Mouse (Mus musculus): ENCODE results near the gene Snrpf.

Gene Snrpf

DNA sequence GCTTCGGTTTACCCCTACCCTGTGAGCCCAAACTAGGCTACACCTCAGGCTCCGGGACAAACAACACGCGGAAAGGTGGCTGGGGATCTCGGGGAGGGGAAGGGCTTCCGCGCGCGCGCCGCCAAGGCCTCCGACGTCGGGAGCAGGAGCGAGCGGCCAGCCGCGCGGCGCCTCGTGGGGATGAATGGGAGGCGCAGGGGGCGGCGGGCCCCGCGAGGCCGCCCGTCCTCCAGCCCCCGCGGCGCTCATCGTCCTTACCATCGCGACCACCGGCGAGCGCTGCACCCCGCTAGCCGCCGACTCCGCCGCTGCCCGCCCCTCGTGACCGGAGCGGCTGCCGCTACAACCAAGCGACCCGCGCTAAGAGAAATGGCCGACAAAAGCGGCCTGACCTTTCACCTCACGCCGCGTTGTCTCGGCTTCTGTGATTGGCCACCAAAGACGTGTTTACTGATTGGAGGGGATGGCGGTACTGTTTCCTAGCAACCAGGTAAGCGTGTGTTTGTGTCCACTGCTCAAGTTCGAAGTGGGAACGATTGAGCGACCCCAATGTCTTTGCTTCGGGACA, at the start of gene Snrpf:
TSS of gene Snrpf (minus strand) at position 426 of the 568 bp plus-strand sequence.
- in situ Hi-C loops (cut with MboI, MseI) = no loop called here

DNA sequence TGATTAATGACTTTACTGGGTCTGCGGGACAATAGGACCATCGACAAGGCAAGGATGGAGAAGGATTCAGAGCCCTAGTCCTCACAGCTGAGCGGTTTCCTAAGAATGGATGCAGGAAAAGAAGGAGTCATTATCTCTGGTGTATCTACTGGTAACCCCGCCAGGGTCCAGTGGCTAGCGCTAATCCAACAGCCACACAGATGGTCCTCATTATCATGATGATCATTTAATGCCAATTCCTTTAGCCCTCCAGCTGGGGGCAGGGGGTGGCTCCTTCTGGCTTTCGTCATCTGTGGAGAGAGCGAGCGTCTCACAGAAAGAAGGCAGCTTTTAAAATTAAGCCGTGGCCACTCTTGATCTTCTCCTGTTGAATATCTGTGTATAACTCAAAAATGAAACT, 46.4 kb upstream of the Snrpf start:
- in situ Hi-C loops (cut with MboI, MseI) = no loop called here

DNA sequence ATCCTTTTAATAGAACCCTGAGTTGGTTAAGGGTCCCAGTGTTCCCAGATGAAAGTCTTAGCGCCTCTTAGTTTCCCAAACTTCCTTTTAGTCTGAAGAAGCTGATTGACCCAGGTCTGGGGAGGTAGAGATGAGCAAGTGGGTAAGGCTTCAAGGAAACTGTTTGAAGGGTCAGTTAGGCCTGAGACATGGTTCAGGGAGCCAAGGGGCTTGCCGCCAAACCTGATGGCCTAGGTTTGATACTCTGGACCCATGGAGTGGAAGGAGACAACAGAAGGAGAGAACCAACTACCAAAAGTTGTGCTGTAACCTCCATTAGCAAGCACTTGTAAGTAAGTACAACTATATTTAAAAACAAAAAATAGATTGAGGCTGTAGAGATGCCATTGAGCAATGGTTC, 44.5 kb upstream of the Snrpf start:
- in situ Hi-C loops (cut with MboI, MseI) = no loop called here

DNA sequence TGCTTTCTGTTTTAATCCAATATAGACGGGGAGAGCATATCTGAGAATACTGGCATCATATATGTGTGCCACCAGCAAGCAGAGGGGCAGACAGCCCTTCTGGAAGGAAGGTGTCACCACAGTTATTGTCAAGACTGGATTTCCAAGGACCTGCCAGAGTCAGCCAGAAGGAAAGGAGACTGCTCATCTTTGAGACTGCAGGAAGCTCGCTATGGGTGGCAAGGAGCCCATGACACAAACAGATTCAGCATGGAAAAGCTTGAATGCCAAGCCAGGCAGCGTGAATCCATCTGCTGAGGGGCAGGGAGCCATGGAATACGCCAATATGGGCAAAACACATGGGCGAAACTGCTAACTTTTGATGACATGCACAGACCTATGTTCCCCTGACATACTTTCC, 44.1 kb upstream of the Snrpf start:
- in situ Hi-C loops (cut with MboI, MseI) = no loop called here

DNA sequence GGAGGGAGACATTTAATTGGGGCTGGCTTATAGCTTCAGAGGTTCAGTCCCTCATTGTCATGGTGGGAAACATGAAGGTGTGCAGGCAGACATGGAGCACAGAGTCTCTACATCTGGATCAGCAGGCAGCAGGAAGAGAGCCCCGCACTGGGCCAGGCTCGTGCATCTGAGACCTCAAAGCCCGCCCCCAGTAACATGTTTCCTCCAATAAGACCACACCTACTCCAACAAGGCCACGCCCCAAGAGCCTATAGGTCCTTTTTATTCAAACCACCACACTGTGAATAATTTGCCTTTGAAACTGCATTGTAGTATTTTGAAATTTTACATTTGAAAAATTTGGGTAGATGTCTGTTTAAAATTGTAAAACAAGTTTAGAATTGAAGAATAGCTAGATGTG, 42.6 kb upstream of the Snrpf start:
- in situ Hi-C loops (cut with MboI, MseI) = no loop called here

DNA sequence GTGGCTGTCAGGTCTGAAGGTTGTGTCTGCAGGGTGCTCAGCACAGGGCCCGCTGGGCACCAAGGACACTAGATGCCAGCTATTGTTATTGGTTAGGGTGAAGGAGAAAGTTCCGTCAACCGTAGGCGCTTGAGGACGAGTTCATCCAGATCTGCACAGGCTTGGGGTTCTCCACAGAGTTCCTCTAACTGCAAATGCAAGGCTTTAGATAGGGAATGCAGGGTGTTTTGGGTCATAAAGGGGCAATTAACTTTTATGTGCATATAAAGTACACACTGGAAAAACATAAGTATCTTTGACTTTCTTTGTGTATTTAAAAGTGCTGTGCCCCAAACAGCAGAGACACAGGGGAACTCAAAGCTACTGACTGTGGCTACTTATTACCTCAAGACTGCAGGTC, 40.8 kb upstream of the Snrpf start:
- in situ Hi-C loops (cut with MboI, MseI) = no loop called here

DNA sequence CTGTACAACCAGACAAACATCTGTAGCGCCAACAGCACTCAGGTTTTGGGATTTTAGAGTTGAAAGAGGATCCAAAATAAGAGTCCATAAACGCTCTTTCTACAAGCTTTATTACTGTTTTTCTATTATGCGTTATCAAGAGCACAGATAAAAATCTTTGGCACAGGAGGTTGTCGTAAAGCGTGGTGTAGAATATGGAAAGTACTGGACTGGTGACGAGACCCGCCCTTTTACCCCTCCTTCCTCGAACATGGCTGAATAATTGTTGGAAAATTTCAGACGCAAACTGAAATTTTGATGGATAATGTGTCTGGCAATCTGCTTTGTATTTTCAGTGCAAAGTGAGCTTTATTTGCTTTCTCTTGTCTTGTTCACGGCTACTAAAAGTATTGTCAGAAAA, 34.6 kb upstream of the Snrpf start:
- in situ Hi-C loops (cut with MboI, MseI) = no loop called here

DNA sequence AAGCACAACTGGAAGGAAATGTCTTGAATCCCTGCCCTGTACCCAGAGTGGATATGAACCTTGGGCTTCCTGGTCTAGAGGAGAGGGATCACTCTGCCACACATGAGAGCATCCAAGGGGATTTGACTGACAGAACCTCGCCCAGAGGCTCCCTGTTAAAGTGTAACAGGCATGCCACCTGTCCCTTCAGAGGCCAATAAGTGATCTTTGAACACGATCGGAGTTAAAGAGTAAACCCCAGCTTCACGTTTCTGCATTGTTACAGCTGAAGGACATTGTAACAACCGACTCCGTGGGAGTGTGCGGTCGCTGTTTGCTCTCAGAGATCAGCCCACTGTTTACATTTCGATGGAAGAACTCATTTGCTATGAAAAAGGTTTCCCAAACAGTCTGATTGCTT, 34.2 kb upstream of the Snrpf start:
- in situ Hi-C loops (cut with MboI, MseI) = no loop called here

DNA sequence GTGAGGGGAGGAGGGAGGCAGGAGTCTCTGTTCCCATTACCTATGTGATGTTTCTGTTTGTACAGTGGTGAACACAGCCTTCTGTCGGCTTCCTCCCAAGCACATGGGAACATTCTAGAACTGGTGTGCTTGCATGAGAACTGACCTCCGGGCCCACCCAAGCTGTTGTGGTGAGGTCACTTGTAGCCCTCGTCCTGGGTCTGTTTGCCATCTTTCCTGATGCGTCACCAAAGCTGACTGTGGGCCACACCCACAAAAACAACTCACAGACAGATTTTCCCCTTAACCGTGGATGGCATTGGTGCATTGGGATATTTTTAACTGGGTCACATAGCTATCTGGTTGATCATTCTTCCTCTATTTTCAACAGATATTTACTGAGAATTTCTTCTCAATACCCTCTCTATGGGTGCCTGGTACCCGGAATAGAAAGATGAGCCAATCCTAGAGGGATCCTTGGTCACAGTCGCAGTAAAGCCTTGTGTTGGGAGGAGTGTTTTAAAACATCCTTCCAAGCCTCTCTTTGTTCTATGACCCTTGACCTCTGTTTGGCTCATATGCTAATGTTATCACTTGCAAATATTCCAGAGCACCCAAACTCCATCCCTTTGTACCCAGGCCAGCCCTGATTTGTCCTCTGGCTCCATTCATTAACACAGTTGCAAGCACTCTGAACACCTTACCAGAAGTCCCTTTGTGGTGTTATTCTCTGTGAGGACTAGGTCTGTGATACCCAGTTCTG, 31.1 kb upstream of the Snrpf start:
- in situ Hi-C loops (cut with MboI, MseI) = no loop called here

DNA sequence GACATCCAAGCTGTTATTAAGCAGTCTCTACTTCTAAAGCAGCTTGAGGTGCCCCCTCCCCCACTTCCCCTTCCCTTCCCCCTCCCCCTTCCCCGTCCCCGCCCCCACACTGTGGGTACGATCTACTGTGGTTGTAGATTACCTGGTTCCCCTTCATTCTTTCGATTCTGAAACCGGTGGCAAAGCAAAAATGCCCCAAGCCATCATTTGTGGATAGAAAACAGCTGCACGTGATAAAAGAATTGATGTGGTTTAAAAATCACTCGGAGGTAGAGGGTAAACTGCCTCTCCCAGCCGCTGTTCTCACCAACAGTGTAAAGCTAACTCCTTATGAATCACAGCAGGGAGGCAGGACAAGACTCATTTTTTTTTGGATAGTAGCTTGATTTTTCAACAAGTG, 25.3 kb upstream of the Snrpf start:
- in situ Hi-C loops (cut with MboI, MseI) = no loop called here

DNA sequence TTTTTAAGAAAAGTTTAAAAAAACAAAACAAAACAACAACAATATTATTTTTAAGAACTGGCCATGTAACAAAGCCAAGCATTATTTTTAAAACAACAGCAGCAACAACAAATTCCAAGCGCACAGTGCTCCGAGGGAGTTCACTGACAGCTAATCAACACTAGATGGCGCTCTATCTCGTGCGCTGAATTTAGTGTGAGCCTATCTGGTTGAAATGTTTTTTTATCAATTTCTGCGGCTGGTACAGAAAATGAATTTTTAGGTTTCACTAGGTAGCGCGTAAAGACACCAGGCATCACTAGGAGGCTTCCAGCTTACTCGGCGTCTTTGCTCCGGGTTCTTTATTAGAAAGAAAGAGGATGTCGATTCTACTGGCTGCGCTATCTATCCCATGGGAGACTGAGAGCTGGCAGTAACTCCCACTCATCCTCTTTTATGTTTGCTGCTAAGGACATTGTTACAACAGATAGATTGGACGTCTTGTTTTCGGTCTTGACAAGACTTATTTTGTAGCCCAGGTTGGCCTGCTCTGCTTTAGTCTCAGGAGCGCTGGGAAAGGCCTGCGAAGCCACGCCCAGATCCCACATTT, 22.0 kb upstream of the Snrpf start:
- in situ Hi-C loops (cut with MboI, MseI) = no loop called here

DNA sequence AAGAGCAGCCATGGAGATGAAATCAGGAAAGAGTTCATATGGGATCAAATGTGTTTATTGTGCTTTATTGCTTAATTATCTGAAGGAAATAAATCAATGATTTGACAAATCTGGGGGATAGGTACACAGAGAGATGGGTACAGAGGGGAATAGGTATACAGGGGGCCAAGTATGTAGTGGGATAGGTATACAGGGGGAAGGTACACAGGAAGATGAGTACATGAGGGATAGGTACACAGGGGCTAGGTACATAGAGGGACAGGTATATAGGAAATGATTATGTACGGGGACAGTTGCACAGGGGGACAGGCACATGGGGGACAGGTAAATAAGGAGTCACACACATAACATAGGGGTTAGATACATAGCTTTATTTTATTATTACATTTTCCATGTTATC, 21.4 kb upstream of the Snrpf start:
- in situ Hi-C loops (cut with MboI, MseI) = no loop called here

DNA sequence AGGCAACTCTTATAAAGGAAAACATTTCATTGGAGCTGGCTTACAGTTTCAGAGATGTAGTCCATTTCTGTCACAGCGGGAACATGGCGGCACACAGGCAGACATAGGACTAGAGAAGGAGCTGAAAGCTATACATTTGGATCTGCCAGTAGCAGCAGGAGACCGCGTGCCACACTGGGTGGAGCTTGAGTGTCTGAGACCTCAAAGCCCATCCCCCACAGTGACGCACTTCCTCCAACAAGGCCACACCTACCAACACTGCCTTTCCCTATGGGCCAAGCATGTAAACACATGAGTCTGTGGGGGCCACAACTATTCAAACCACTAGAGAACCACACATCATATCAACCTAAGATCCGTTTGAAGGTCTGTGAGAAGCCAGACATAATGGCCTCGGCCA, 19.7 kb upstream of the Snrpf start:
- in situ Hi-C loops (cut with MboI, MseI) = loop anchor here (10.0 kb wide), 1 partner anchor 196 kb away; no protein-coding TSS in a partner anchor

DNA sequence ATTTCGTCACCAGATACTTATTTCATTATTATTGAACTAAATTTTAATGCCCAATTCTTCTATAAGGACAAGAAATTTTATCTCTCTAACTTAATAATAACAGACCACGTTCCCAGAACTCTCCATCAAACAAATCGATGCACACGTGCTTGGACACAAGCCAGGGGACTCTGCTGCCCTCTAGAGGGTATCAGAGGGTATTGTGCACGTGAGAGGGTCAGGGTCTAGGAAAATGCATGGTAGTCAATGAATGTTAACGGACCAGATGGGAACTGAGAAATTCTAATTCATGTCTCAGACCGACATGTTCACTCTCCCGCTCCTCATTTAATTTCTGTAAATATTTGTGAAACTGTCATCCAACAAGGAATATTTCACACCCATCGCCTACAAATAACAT, 18.5 kb upstream of the Snrpf start:
- in situ Hi-C loops (cut with MboI, MseI) = loop anchor here (10.0 kb wide), 1 partner anchor 197 kb away; no protein-coding TSS in a partner anchor

DNA sequence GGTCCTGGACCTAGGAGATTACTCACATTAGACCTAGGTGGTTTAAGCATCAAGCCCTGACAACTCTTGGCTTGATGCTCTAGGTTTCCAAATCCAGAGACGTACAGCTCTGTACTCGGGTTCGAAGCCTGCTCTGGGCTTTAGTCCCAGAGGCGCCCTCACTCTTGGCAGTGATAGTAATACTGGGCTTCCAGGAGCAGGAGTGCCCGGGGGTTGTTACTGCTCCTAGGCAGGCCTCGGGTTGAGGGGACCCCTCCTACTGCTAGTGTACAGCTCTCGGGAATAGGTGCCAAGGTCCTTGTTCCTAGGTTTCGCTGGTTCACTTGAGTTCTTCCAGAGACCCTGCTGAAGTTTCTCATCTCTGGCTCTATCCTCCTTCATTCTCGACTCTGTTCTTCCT, 16.8 kb upstream of the Snrpf start:
- in situ Hi-C loops (cut with MboI, MseI) = loop anchor here (10.0 kb wide), 1 partner anchor 198 kb away; no protein-coding TSS in a partner anchor

DNA sequence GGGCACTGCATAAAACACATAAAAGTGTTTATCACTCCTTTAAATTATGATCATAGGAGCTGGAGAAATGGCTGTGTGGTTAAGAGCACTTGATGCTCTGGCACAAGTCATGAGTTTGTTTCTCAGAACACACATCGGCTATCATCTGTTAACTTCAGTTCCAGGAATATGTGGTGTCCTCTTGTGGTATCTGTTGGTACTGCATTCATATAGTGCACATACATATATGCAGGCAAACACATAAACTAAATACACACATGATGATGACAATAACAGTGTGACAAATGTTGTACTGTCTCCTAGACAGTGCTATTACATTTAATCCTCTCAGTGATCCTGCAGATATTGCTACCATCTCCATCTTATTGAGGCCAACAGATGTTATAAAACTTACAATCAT, 13.8 kb upstream of the Snrpf start:
- in situ Hi-C loops (cut with MboI, MseI) = loop anchor here (10.0 kb wide), 1 partner anchor 202 kb away; no protein-coding TSS in a partner anchor

DNA sequence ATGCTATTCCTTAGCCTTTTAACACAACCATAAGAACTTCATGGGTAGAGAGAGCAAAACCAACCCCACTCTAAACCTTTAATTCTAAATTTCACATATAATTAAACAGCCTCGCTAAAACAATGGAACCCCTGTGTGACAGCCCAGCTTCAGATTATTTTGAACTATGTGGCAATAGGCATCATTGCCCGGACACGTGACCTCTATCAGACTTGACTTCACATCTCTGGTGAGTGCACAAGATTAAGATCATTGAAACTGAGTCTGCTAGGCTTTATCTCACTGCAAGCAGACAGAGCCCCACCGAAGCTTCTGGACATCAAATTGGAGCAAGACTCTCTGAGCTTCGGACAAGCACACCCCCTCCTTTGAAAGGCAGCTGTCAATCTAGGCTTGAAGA, 12.8 kb upstream of the Snrpf start:
- in situ Hi-C loops (cut with MboI, MseI) = loop anchor here (10.0 kb wide), 1 partner anchor 202 kb away; no protein-coding TSS in a partner anchor

DNA sequence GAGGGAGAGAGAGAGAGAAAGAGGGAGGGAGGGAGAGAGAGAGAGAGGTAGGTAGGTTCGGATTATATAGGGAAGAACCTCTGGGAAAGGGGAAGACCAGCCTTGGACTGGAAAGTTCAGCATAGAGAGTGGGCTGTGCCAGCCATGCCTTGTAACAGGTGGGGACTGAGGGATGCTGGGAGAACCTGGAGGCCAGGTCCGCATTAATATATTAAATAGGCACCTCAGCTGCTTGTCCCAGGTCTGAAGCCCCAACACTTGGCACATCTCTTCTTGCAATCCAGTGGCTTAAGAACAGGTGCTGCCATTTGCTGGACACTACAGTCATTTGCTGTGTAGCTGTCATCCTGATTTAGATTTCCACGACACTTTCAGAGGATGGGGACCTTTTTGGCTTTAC, 7.1 kb upstream of the Snrpf start:
- in situ Hi-C loops (cut with MboI, MseI) = no loop called here

DNA sequence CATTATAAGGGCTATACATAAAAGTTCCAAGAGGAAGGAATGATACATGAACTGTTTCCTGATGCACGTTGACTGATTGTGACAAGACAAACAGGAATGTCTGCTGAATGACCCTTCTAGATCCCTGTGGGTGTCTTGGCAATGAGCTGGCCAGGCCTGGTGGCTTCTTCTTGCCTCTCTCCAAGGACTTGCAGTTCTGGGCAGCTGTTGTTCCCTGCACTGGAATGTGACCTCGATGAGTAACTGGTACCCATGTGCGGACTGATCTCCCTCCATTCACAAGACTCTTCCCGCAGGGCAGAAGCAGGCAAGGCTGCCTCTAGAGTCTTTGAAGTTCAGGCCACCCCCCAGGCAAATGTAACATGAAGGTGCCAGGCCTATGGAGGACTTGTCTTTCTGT, 6.3 kb upstream of the Snrpf start:
- in situ Hi-C loops (cut with MboI, MseI) = no loop called here

DNA sequence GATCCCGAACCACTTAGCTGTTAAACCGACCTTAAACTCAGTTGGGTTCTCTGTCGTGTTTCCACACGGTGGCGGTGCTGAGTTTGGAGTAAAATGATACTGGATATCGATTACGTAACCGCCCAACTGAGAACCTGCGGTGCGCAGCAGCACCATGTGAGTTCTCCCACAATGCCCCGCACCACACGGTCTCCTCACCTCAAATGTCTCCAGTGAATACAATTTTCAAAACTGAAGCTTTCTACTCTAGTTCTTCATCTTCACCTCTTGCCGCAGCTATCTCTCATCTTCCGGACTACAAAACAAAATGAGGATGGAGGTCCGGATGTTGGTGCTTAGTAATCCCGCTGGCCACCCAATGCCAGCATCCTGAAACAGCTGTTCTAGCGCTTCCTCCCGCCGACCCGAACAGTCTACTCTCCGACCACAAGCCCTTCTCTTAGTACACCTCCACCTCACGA, 4.5 kb upstream of the Snrpf start:
- in situ Hi-C loops (cut with MboI, MseI) = no loop called here

DNA sequence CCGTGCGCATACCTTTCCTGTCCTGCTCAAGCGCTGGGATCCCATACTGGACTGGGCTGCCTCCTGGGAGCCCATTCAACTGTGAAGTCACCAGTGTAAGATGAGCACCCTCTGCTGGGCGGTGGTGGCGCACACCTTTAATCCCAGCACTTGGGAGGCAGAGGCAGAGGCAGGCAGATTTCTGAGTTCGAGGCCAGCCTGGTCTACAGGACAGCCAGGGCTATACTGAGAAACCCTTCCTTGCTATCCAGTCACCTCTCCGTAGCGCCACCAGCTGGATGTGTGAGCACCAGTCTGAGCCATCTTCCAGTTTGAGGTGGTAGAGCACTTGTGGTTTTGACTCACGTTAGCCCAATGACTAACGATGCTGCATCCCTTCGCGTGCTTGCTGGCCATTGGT, 3.0 kb upstream of the Snrpf start:
- in situ Hi-C loops (cut with MboI, MseI) = no loop called here

DNA sequence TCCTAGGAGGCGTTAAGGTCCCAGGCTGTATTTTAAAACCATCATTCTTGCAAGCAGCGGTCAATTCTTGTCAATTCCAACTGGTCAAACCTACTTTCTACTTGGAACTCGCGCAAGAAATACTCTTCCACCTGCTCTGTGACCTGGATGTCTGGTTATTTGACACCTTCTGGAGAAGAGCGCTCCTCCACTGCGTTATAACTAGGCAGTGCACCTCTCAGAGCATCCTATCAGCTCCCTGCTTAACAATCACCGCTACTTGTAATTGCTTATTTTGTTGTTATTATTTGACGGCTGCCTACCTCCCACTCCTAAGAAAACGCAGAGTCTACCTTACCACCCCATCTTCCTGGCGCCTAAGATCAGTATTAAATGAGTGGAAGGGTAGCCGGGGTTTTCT, 710 bp downstream of the Snrpf start:
- in situ Hi-C loops (cut with MboI, MseI) = no loop called here

DNA sequence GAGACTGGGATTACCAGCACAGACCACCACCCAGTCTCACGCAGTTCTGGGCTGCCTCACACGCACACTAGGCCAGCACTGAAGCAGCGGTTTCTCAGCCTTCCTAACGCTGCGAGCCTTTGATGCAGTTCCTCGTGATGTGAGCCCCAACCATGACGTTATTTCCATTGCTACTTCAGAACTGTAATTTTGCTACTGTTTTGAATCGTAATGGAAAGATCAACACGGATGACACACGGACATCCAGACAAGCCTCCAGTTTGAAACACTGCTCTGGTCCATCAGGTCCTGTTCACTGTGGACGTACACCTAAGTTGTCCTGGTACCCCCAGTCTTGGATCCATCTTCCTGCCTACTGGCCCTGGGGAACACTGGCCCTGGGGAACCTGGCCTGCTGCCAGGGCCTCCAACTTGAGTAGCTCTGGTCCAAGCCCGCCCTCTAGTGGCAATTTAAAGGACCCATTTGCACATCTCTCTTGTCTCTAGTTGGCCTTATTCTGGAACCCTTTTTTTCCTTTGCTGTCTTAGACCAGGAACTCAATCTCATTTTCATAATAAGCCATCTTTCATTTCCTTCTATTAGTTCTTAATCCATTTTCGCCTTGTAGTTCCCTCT, 12.1 kb downstream of the Snrpf start:
- in situ Hi-C loops (cut with MboI, MseI) = no loop called here

Data from T-helper 2 cell (primary cell).